Mouse (Mus musculus) thymus, postnatal 10 days (tissue): ENCODE measurements around the gene 9530002B09Rik.

Experiments used
- DNase-seq, 2 experiments: peaks; one replicate each; pipeline ENCODE4 v3.0.0; 2021; ENCODE audit warnings: low spot score in 2 of 2

Gene 9530002B09Rik

GRCm38 (mm10) chr4:122688975-122689374 lies at the start of gene 9530002B09Rik:
Gene 9530002B09Rik (plus strand): TSS chr4:122689275.
- DNase-seq: no peak
